Mouse (Mus musculus) MEL (cell line): Measurements from ENCODE around the gene Six1.
A peak's percentile ranks its signal among the peaks of the same experiment; 100 is the strongest.

Experiments used
- BHLHE40 ChIP-seq: IDR thresholded peaks from 2 replicates; pipeline ENCODE4 v1.6.1; 2012; ENCODE audit warnings: low read depth, mild to moderate bottlenecking, inconsistent platforms, low read length, improper control_type of control experiment, borderline replicate concordance
- CHD1 ChIP-seq: IDR thresholded peaks from 2 replicates; pipeline ENCODE4 v1.6.1; 2012; ENCODE audit warnings: low read depth, mild to moderate bottlenecking, inconsistent platforms, low read length, improper control_type of control experiment
- CHD2 ChIP-seq: IDR thresholded peaks from 2 replicates; pipeline ENCODE4 v1.6.1; 2011; ENCODE audit warnings: low read length, improper control_type of control experiment
- CTCF ChIP-seq, 3 experiments: IDR thresholded peaks in 2 of 3; conservative IDR thresholded peaks in 1 of 3; 2 replicates each; pipeline ENCODE4 v1.5.1; 2011 to 2012; ENCODE audit warnings: low read length in 3 of 3, low read depth in 2 of 3, mild to moderate bottlenecking in 2 of 3, improper control_type of control experiment in 1 of 3, inconsistent platforms in 1 of 3, mixed read lengths in 1 of 3, moderate library complexity in 1 of 3; ENCODE audit not compliant: control insufficient read depth in 1 of 3, insufficient read depth in 1 of 3, poor library complexity in 1 of 3, severe bottlenecking in 1 of 3
- ETS1 ChIP-seq: IDR thresholded peaks from 2 replicates; pipeline ENCODE4 v1.6.1; 2012; ENCODE audit warnings: low read depth, mild to moderate bottlenecking, inconsistent platforms, low read length, improper control_type of control experiment, moderate library complexity
- GATA1 ChIP-seq: IDR thresholded peaks from 2 replicates; pipeline ENCODE4 v1.6.1; 2011; ENCODE audit warnings: low read depth, low read length, improper control_type of control experiment
- HCFC1 ChIP-seq: IDR thresholded peaks from 2 replicates; pipeline ENCODE4 v1.6.1; 2012; ENCODE audit warnings: low read depth, mild to moderate bottlenecking, inconsistent platforms, low read length, improper control_type of control experiment, moderate library complexity
- KAT2A ChIP-seq: conservative IDR thresholded peaks from 2 replicates; pipeline ENCODE4 v1.6.1; 2012; ENCODE audit warnings: low read depth, low read length, improper control_type of control experiment, inconsistent platforms
- POLR2A ChIP-seq, 2 experiments: IDR thresholded peaks; 2 replicates each; pipeline ENCODE4 v1.6.1; 2011 to 2012; ENCODE audit warnings: low read length in 2 of 2, mild to moderate bottlenecking in 2 of 2, control low read depth in 1 of 2, improper control_type of control experiment in 1 of 2, low read depth in 1 of 2, moderate library complexity in 1 of 2; ENCODE audit not compliant: control insufficient read depth in 1 of 2, insufficient read depth in 1 of 2, poor library complexity in 1 of 2
- TBP ChIP-seq: IDR thresholded peaks from 2 replicates; pipeline ENCODE4 v1.8.0; 2011; ENCODE audit warnings: low read depth, low read length, improper control_type of control experiment
- TCF12 ChIP-seq: IDR thresholded peaks from 2 replicates; pipeline ENCODE4 v1.6.1; 2014; ENCODE audit warnings: low read depth, mild to moderate bottlenecking, inconsistent platforms, low read length, improper control_type of control experiment, moderate library complexity
- USF1 ChIP-seq: IDR thresholded peaks from 2 replicates; pipeline ENCODE4 v1.6.1; 2014; ENCODE audit warnings: low read depth, mild to moderate bottlenecking, inconsistent platforms, low read length, improper control_type of control experiment, moderate library complexity
- ZNF384 ChIP-seq: IDR thresholded peaks from 2 replicates; pipeline ENCODE4 v1.6.1; 2012; ENCODE audit warnings: low read depth, mild to moderate bottlenecking, inconsistent platforms, low read length, improper control_type of control experiment

DNA sequence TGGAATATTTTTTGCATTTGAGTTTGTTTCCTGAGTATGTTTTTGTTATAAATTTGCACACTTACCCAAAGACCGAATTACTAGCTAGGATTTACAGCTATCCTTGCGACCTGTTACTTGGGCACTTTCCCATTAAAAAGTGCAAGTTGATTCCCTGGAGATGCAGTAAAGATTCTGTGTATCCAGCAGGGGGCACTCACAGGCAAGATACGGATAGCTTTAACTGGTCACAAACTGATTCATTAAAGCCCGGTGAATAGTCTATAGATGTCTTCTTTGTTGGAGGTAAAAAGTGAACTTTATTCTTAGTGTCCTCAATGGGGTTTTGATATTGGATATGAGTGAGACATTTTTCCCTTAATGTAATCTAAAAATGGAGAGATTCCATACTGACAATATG is 32.7 kb downstream of the Six1 start:
- TF ChIP-seq ETS1, result no peak
- no peak for TF ChIP-seq USF1
- peak; percentile 65 to 96 (median 69) for TF ChIP-seq CTCF (IDR thresholded peaks at IDR 0.05 in 2 of 3, conservative IDR thresholded peaks at IDR 0.05 in 1 of 3; ENCODE audit: control insufficient read depth in 1 of 3, insufficient read depth in 1 of 3, low read depth in 2 of 3, low read length in 3 of 3, poor library complexity in 1 of 3, severe bottlenecking in 1 of 3)
- no peak for TF ChIP-seq CHD2
- no peak for TF ChIP-seq HCFC1
- TF ChIP-seq KAT2A, result no peak
- no peak for TF ChIP-seq TCF12
- TF ChIP-seq POLR2A (IDR thresholded peaks at IDR 0.05; ENCODE audit: control insufficient read depth in 1 of 2, insufficient read depth in 1 of 2, low read depth in 1 of 2, low read length in 2 of 2, poor library complexity in 1 of 2), result no peak
- TF ChIP-seq ZNF384, result no peak
- TF ChIP-seq BHLHE40, result no peak
- TF ChIP-seq TBP, result no peak
- TF ChIP-seq CHD1, result no peak
- TF ChIP-seq GATA1, result no peak
